In genomic region chr10:107383825-107384224, GRCm38 (mm10) we compare ENCODE assay signal across 28 mouse cellular contexts.
DNase-seq lines count a peak whose midpoint lies in the region; ATAC-seq lines count a peak whose summit lies in the region.
"Had no signal": no experiment of that assay in that cellular context is flagged by ENCODE, and none has a peak within 500 bp of the region (broad histone marks: within the 10 kb centered on the region; RNA-seq: fewer than 3 reads in every experiment).

No protein-coding gene starts in this region.

- ATAC-seq in midbrain, embryonic 11.5 days (ENCODE audit: low FRiP score) = no peak
- ATAC-seq in midbrain, embryonic 14.5 days (ENCODE audit: low FRiP score, low TSS enrichment) = no peak
- ATAC-seq in intestine, embryonic 14.5 days (replicated peaks; ENCODE audit: low FRiP score, low TSS enrichment, low read depth) = 0 out of 2 replicates have a peak, but pooled peaks have one; percentile 70
- peak; percentile 63 for ATAC-seq in liver, embryonic 16.5 days (ENCODE audit: low read depth)
- ATAC-seq: inflammation-experienced regulatory T-cells, adult 6 months had no signal

- DNase-seq in adrenal gland, adult 2 months = peak; percentile 5
- no peak for DNase-seq in adrenal gland, postnatal 10 days
- peak; percentile 59 for DNase-seq in midbrain, embryonic 11.5 days (ENCODE audit: low spot score, missing footprints)
- DNase-seq in midbrain, embryonic 14.5 days = no peak
- DNase-seq in intestine, embryonic 14.5 days (ENCODE audit: low spot score) = no peak
- DNase-seq in layer of hippocampus, adult 9-11 months = no peak
- no peak for DNase-seq in thymus, postnatal 0 days (ENCODE audit: low spot score)
- DNase-seq: adrenal gland, postnatal 14 days; cerebellum, adult 11-12 months; cerebellum, postnatal 10 days; heart, postnatal 14 days; kidney, adult 9 months; kidney, postnatal 10 days; lung, embryonic 14.5 days; retina, postnatal 1 day; right cerebral cortex, postnatal 14 days; thymus, postnatal 14 days had no signal

- no peaks in the 10 kb centered on the region for H3K9me3 ChIP-seq in midbrain, embryonic 11.5 days (ENCODE audit: control insufficient read depth, low read length)
- no peaks in the 10 kb centered on the region for H3K9me3 ChIP-seq in midbrain, embryonic 14.5 days (ENCODE audit: control insufficient read depth, low read length)
- no peaks in the 10 kb centered on the region for H3K9me3 ChIP-seq in intestine, embryonic 14.5 days (ENCODE audit: control insufficient read depth, low read length)
- no peaks in the 10 kb centered on the region for H3K9me3 ChIP-seq in liver, embryonic 16.5 days (replicated peaks; ENCODE audit: control insufficient read depth, low read length)
- H3K9me3 ChIP-seq: embryonic facial prominence, embryonic 13.5 days; forebrain, embryonic 10.5 days; hindbrain, embryonic 10.5 days; hindbrain, embryonic 15.5 days; limb, embryonic 10.5 days; limb, embryonic 15.5 days; midbrain, embryonic 12.5 days; stomach, embryonic 15.5 days had no signal

- no peaks in the 10 kb centered on the region for H3K27me3 ChIP-seq in midbrain, embryonic 11.5 days (ENCODE audit: control insufficient read depth, insufficient read depth, low read length)
- H3K27me3 ChIP-seq in midbrain, embryonic 14.5 days (ENCODE audit: control insufficient read depth, insufficient read depth, low read length) = no peaks in the 10 kb centered on the region
- no peaks in the 10 kb centered on the region for H3K27me3 ChIP-seq in intestine, embryonic 14.5 days (replicated peaks; ENCODE audit: control insufficient read depth, insufficient read depth, low read length)
- H3K27me3 ChIP-seq in liver, embryonic 16.5 days (ENCODE audit: control insufficient read depth, insufficient read depth, low read depth, low read length) = no peaks in the 10 kb centered on the region
- H3K27me3 ChIP-seq: CH12.LX; embryonic facial prominence, embryonic 13.5 days; hindbrain, embryonic 15.5 days; limb, embryonic 15.5 days; midbrain, embryonic 12.5 days; stomach, embryonic 15.5 days had no signal

- H3K4me1 ChIP-seq in midbrain, embryonic 11.5 days (ENCODE audit: control insufficient read depth, insufficient read depth, low read length) = no peaks in the 10 kb centered on the region
- H3K4me1 ChIP-seq in midbrain, embryonic 14.5 days (ENCODE audit: control insufficient read depth, insufficient read depth, low read length) = no peaks in the 10 kb centered on the region
- H3K4me1 ChIP-seq in intestine, embryonic 14.5 days (replicated peaks; ENCODE audit: control insufficient read depth, insufficient read depth, low read length) = no peaks in the 10 kb centered on the region
- no peaks in the 10 kb centered on the region for H3K4me1 ChIP-seq in liver, embryonic 16.5 days (ENCODE audit: control insufficient read depth, low read depth, low read length)
- H3K4me1 ChIP-seq: embryonic facial prominence, embryonic 13.5 days; forebrain, embryonic 10.5 days; hindbrain, embryonic 10.5 days; hindbrain, embryonic 15.5 days; limb, embryonic 10.5 days; limb, embryonic 15.5 days; midbrain, embryonic 12.5 days; stomach, embryonic 15.5 days had no signal

- no peak overlapping the region for H3K9ac ChIP-seq in midbrain, embryonic 11.5 days (ENCODE audit: low read length)
- H3K9ac ChIP-seq in midbrain, embryonic 14.5 days (replicated peaks; ENCODE audit: low read length) = no peak overlapping the region
- no peak overlapping the region for H3K9ac ChIP-seq in intestine, embryonic 14.5 days (ENCODE audit: low read length)
- H3K9ac ChIP-seq in liver, embryonic 16.5 days (ENCODE audit: low read depth, low read length) = no peak overlapping the region
- H3K9ac ChIP-seq: embryonic facial prominence, embryonic 13.5 days; hindbrain, embryonic 15.5 days; limb, embryonic 15.5 days; lung, embryonic 14.5 days; midbrain, embryonic 12.5 days; stomach, embryonic 15.5 days had no signal

- no peak overlapping the region for H3K27ac ChIP-seq in midbrain, embryonic 11.5 days (ENCODE audit: low read depth, low read length)
- no peak overlapping the region for H3K27ac ChIP-seq in midbrain, embryonic 14.5 days (replicated peaks; ENCODE audit: low read depth, low read length)
- no peak overlapping the region for H3K27ac ChIP-seq in intestine, embryonic 14.5 days (ENCODE audit: low read depth)
- no peak overlapping the region for H3K27ac ChIP-seq in liver, embryonic 16.5 days (ENCODE audit: low read length)
- H3K27ac ChIP-seq: embryonic facial prominence, embryonic 13.5 days; forebrain, embryonic 10.5 days; hindbrain, embryonic 10.5 days; hindbrain, embryonic 15.5 days; limb, embryonic 10.5 days; limb, embryonic 15.5 days; midbrain, embryonic 12.5 days; stomach, embryonic 15.5 days had no signal

- no peaks in the 10 kb centered on the region for H3K36me3 ChIP-seq in midbrain, embryonic 11.5 days (ENCODE audit: control insufficient read depth, insufficient read depth, low read length)
- H3K36me3 ChIP-seq in midbrain, embryonic 14.5 days (ENCODE audit: control insufficient read depth, insufficient read depth, low read length) = no peaks in the 10 kb centered on the region
- no peaks in the 10 kb centered on the region for H3K36me3 ChIP-seq in intestine, embryonic 14.5 days (ENCODE audit: control insufficient read depth, insufficient read depth, low read length)
- no peaks in the 10 kb centered on the region for H3K36me3 ChIP-seq in liver, embryonic 16.5 days (ENCODE audit: control insufficient read depth, insufficient read depth)
- H3K36me3 ChIP-seq: embryonic facial prominence, embryonic 13.5 days; forebrain, embryonic 10.5 days; hindbrain, embryonic 10.5 days; hindbrain, embryonic 15.5 days; limb, embryonic 10.5 days; limb, embryonic 15.5 days; midbrain, embryonic 12.5 days; stomach, embryonic 15.5 days had no signal

- no peak overlapping the region for H3K4me3 ChIP-seq in midbrain, embryonic 11.5 days (ENCODE audit: low read depth, low read length)
- no peak overlapping the region for H3K4me3 ChIP-seq in midbrain, embryonic 14.5 days (replicated peaks; ENCODE audit: low read depth, low read length)
- H3K4me3 ChIP-seq in intestine, embryonic 14.5 days (ENCODE audit: low read depth, low read length) = no peak overlapping the region
- no peak overlapping the region for H3K4me3 ChIP-seq in liver, embryonic 16.5 days (ENCODE audit: low read depth, low read length)
- H3K4me3 ChIP-seq: embryonic facial prominence, embryonic 13.5 days; forebrain, embryonic 10.5 days; hindbrain, embryonic 10.5 days; hindbrain, embryonic 15.5 days; limb, embryonic 10.5 days; limb, embryonic 15.5 days; midbrain, embryonic 12.5 days; stomach, embryonic 15.5 days had no signal

- H3K4me2 ChIP-seq in midbrain, embryonic 11.5 days = no peak overlapping the region
- no peak overlapping the region for H3K4me2 ChIP-seq in midbrain, embryonic 14.5 days (ENCODE audit: low read length)
- no peak overlapping the region for H3K4me2 ChIP-seq in intestine, embryonic 14.5 days (ENCODE audit: low read length)
- no peak overlapping the region for H3K4me2 ChIP-seq in liver, embryonic 16.5 days (ENCODE audit: low read depth, low read length)
- H3K4me2 ChIP-seq: embryonic facial prominence, embryonic 13.5 days; hindbrain, embryonic 15.5 days; limb, embryonic 15.5 days; lung, embryonic 14.5 days; midbrain, embryonic 12.5 days; stomach, embryonic 15.5 days had no signal

Comparison
In these comparisons a context has a peak if more than half of its experiments do, and no peak if none do; other contexts are left out.
1. DNase-seq: peak in adrenal gland, adult 2 months (single experiment) and midbrain, embryonic 11.5 days (single experiment); none in adrenal gland, postnatal 10 days (single experiment), midbrain, embryonic 14.5 days (single experiment), intestine, embryonic 14.5 days (single experiment), layer of hippocampus, adult 9-11 months (single experiment) and thymus, postnatal 0 days (single experiment).
2. ATAC-seq: peak in intestine, embryonic 14.5 days (single experiment) and liver, embryonic 16.5 days (single experiment); none in midbrain, embryonic 11.5 days (single experiment) and midbrain, embryonic 14.5 days (single experiment).